Mouse (Mus musculus) c-Kit-negative CD71-positive TER-119-positive erythroid progenitor cells, embryonic 14.5 days (primary cell): Measurements from ENCODE around the gene Trpv5.

ENCODE experiments used
- DNase-seq: peaks from one replicate; pipeline ENCODE4 v3.0.0-alpha.2; 2013; ENCODE audit warnings: low read depth, low spot score

Gene Trpv5

DNA sequence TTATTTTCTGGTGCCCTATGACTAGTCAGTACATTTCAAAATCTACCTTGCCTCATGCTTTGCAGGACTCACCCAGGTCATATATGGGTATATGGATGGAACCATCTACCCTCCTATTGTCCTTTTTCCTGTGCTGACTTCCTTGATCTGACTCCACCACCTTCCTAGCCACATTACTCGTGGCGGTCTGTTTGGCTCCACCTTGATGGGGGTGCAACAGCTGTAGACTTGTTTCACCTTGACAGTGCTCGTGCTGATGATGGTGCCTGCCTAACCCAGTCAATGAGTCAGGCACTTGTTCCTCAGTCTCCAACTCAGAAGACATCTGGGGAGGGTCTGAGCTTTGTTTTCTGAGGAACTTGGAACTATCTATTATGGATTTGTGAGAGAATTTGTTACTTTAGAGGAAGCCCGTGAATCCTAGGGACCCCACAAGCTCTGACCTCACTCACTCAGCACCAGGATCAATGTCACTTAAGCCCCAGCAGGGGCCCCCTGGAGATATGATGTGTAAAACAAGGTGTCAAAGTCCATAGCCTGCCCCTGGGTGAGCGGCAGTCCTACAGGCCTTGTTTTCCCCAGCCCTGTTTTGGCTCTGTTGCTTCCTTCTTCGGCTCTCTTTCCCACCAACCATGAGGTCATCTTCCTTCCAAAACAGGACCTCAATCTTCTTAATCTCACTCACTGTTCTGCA lies 39.2 kb downstream of the Trpv5 start:
- DNase-seq, result no peak

DNA sequence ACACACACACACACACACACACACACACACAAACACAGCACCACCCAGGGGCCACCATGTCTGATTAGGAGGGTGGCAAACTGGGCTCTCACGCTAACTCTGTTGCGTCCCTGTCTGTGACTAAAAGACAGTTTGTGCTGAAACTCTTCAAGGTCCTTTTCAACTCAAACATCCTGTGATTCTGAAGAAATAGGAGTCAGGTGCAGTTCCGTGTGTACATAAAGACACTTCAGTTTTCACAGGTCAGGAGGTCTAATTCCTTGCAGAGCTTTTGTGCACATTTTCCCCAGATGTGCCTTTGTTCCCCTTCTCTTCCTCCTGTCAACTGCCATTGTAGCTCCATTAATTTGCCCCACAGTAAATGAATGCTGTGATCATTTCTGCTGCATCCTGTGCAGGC lies 40.1 kb downstream of the Trpv5 start:
- no peak for DNase-seq

DNA sequence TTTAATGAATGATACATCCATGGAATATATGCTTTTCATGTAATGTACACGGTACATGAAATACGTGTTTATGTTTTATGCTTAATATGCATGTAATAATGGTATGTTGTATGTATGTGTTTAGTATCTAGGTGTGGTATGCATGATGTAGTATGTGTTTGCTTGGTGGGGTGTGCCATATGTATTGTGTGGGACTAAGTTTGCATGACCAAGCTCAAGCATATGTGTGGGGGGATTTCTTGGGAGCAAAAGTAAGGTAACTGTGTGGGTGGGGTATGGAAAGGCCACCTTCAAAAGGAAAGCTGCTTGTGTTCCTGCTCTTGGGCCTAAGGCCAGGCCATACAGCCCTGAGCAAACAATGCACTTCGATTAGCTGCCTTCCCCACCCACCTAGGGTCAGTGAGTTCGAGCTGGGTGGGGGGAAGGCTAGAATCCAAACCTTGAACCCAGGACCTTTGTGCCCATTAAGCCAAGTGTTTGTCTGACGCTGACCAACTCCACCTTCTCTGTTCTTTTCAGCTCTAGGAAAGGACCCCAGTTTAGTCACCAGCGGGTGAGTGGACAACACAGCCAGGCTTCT lies 42.6 kb downstream of the Trpv5 start:
- DNase-seq, result no peak

DNA sequence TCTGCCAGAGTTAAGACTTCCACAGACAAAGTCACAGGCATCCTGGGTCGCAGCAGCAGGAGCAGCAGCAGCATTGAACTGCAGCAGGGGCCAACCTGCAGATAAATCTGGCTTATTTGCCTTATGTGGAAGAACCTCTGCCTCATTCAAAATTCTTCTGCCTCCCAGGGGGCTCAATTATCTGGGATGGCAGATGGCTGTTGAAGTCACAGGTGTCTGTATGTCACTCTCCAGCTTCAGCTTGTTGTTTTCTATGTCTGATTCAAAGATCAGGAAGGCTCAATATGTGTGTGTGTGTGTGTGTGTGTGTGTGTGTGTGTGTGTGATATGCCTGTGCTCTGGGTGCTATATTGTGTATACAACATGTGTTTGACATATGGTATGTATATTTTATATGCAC lies 43.2 kb downstream of the Trpv5 start:
- DNase-seq, result no peak

DNA sequence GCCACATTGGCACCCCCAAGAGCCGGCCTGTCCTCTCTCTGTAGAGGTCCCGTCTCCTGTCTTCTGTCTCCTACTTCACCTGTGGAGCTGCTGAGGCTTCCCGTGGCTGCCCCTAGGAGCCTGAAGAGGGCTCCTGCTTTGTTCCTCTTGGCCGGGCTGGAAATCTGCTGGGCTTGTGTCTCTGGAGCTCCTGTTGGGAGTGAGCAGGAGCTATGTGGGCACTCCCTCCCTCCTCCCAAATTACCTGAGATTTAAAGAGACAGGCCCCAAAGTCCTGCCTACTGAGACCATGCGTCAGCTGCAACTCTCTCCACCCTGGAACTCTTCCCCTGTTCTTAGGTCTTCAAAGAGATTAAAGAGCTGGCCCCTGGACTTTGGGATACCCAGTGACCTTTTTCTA lies 44.4 kb downstream of the Trpv5 start, which contains the start of gene Trpv6:
TSS of gene Trpv6 (minus strand) at position 228 of the 400 bp plus-strand sequence.
- DNase-seq, result no peak

DNA sequence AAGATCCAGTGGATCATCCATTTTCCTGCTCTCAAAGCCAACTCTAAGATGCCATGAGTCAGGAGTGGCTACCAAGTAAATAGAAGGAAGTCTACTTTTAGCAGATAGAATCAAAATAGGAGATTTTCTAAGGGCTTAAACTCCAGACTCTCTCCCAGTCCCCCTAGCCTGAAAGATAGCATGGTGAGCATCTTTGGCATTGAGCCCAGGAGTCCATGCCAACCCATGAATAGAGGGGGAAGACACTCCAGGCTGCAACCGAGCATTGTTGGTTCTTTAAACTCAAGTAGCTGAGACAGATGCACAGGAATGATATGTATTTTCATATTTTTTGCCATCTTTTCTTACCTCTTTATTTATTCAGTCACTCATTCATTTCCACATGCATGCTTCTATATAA lies 45.4 kb downstream of the Trpv5 start:
- DNase-seq, result no peak

DNA sequence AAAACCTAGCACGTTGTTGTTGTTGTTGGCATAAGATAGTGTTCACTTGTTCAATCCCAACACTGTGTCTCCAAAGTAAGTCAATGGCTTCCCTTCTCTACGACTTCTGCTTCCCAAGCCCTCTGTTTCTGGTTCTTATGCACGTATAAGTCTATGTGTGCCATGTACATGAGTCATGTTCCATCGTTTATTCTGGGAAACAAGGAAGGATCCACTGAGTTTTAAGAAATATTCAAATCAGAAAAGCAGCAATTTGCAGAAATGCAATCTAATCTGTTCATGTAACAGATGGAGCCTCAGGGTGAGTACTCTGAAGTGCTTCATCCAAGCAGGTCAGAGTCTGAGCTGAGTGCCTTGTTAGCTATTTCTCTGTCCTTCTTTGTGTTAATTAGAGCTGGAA lies 49.0 kb downstream of the Trpv5 start:
- DNase-seq, result no peak

DNA sequence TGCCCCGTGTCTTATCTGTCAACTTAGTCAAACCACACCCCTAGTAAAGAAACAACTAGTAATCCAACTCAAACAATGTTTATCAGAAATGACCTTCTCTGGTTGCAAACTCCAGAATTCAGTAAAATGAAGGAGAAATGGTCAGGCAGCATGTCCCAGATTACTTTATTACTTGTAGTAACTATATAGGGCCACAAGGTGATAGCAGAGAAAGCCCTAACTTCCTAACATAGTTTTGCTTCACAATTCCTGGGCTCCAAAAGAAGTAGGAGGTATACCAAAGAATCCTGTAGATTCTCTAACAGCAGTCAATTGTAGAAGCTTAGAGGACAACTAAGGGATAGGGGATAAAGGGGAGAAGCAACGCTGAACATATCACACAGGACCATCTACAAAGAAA lies 49.8 kb downstream of the Trpv5 start:
- DNase-seq, result no peak

DNA sequence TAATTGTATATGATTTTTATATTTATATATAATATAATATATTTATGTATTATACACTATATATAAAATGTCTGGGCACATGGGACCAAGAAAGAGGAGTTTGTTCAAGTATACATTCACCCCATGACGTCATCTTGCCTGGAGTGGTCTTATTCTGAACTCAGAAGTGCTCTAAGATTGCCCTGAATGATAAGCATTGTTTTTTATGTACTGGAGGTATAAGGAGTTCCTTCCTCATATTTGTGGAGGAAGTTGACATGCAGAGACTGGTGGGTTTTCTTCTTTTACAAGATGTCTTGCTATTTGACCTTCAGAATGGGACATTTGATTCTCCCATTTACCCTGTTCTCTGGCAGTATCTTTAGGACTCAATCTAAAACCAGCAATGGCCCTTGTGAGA lies 52.4 kb downstream of the Trpv5 start:
- no peak for DNase-seq

DNA sequence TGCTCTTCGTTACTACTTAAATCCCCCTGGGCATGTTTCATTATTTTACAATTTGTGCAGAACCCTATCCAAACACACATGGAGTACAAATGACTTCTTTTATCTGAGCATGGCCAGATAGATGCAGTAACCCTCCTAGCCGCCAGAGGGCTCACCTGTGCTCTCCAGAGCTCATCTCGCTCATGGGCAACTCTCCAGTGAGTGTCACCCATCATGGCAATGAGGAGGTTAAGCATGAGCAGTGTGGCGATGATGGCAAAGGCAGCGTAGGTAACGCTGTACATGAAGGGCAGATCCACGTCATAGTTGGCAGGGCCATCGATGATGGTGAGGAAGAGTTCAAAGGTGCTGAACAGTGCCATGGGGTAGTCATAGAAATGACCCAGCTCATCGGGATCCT lies 57.9 kb downstream of the Trpv5 start:
- DNase-seq, result peak; percentile 35

DNA sequence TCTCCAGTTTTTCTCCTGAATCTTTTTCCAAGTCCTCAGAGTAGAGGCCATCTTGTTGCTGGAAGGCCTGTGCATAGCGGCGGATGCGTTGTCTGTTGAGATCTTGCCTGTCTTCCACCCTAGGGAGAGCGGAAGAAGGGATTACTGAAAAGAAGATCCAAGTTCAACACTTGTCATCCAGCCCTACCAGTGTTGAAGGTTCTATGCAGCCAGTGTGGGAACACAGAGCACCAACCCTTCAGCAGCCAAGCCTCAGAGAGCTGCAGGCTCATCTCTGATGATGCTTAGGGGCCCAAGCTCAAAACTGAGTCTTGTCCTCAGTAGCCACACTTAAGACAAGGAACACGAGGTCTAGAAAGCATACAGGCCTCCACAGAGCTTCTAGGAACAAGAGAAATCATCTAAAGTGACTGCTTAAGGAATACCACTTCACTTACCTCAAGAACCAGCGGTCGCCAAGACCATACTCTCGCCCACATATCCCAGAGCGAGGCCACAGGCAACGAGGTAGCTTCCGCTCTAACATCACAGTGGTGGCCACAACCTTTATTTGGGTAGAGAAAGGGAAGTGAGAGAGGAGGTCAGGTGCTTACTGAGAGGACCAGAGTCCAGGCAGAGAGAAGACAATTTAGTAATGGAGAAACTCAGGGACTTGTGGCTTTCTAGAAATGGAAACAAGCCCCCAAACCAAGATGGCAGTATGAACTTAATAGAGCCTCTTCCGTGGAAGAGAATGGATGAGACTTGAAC lies 59.2 kb downstream of the Trpv5 start:
- DNase-seq, result no peak

DNA sequence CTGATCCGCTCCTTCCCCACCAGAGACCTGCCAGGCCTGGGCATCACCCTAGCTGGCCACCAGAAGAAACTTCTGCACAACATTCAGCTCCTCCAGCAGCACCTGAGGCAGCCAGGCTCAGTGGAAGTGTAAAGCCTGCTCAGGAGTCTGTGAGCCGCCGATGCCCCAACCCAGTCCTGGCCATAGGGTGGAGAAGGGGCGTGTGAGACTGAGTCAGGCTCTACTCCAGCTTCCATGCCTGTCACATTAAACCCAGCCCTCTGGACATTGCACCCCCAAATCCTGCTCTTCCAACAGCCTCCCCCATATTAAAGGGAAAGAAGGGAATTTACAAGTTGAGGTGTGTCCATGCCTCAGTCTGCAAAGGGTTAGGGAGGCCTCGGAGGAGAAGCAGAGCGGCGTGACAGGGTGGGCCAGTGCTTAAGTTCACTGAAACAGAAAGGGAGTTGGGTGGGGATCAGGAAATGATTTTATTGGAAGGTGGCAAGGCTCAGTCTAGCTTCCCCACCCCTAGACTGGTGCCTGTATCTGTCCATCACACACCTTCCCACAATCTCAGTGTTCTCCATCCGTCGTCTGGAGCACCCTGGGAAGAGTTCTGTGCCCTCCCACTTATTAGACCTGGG lies 60.3 kb downstream of the Trpv5 start:
- no peak for DNase-seq

DNA sequence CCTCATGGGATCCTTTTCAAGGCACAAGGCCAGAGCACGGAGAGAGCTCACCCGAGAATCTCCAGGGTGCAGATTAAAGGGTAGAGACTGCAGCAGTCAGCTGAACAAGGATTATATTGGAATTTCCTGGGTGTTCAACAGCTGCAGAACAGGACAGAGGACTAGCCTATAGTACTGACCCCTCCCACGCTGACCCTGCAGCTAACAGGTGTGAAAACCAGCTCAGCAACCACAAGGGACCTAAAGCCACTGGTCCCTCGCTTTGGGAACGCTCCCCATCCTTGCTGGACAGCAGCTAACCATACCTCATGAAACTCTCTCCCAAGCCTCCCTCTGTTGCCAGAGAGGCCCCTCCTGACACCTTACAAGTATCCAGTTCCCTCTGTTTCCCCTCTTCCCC lies 72.9 kb downstream of the Trpv5 start:
- DNase-seq, result no peak

DNA sequence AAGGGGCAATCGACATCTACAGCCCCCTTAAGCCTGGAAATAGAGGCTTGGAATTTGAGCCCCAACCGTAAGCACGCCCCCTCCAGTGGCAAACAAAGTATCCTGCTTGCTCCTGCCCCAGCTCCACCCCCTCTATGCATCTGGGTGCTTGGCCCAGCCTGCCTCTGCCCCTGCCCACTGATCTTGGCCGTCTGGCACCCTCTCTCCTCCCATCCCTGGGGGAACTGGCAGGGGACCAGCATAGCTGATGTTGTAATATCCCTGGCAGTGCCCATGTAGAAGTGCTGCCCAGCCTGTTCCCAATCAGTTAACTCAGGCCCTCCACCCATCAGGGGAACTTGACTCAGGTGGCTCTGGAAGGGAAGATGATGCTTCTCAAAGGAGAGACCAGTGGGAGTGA lies 74.4 kb downstream of the Trpv5 start:
- DNase-seq, result no peak

DNA sequence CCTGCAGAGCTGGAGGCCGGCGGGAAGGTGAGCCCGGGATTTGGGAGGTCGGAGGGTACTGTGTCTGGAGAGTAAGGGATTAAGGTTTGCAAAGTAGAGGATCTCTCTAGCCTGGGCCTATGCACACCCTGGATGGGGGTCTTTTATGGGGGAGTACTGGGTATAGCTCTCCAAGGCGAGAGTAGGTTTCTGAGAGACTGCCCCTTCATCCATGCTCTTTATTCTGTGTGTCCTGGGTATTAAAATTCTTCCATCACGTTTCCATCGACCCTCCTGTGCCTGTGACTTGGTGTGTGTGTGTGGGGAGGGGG lies 74.8 kb downstream of the Trpv5 start:
- no peak for DNase-seq

DNA sequence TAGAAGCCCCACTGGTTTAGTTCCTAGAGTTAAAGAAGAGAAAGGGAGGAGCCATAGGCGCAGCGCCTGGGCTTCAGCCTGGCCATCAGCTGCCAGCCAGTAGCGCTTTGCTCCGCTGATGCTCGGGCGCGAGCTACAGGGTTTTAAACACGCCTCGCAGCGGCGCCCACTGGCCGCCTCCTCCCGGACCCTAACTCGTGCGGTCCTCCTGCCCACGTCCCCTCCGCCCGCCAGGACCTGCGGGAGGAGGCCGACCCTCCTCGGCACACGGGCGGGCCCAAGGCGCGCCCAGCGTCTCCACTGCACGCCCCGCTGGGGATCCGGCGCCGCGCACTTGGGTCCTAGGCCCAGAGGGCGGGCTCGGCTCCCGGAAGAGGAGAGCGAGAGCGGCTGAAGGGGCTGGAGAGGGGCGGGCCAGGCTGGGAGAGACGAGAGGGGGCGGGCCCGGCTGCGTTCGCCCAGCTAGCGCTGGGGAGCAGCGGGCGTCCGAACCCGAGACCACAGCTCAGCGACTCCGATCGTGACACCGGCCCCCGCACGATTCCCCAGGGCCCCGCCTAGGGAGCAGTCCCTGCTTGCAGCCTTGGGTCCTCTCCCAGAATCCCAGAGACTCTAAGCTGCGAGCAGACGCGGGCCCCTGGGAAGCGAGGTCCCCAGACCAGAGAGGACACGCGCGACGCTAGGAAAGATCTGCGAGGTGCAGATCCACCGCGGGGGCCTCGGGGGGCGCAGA lies 75.3 kb downstream of the Trpv5 start, which contains the start of gene Ephb6:
TSS of gene Ephb6 (plus strand) at position 422 of the 733 bp plus-strand sequence.
- no peak for DNase-seq

DNA sequence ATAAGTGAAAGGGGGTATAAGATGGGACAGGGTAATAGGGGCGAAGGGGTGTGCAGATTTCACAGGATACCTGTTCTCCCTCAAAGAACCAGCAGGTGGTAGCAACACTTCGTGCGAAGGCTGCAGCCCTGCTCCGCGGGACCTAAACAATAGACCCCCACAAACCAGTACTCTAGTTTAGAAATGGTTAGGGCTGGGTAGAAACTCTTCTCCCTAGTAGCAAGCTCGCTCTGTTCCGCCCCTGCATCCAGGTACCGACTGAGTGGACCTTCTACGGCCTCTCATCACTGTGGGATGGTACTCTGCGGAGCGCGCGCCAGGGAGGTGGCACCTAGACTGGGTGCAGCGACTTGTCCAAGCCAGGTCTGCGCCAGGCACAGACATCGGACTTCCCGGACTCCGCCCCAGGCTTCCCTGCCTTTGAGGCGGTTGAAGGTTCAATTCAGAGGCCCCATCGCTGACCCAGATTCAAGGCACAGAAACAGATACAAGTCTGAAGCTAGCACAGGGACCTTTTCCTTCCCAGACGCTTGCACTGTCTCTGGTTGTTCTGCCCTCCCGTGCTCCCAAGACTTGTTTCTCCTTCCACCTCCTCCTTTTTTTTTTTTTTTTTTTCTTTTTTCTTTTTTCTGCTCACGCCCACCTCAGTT lies 76.0 kb downstream of the Trpv5 start:
- DNase-seq, result no peak
